Mouse (Mus musculus): ENCODE measurements at regions not wholly inside any gene's neighbourhood (a gene's known extent, or its start where the extent isn't known, plus 50 kb on each side); places are given as distances from the start of the nearest gene placed in this dataset.

DNA sequence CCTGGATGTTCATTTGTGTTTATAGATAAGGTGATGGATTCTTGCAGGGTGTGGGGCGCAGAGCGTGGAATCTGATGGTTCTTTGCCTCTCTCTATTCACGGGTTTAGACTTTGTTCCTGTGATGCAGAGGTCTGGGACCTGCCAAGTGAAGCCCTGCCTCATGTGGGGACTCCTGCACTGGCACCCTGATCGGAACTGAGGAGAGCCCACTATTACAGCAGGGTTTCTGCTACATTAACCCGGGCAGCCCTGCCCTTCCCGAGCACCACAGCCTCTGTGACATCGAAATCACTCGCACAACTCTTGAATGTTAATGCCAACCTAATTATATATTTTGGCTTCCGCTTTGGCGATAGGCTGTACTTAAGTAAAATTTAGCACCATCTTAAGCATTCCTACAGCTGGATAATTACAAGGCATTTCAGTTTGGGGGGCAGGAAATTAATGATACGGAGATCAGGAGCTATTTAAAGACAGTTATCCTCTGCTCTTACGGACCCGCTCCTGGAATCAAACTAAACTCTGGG lies 294.7 kb downstream of the Irs2 start:
- no peaks in the 10 kb centered on the region for H3K36me3 ChIP-seq
- WGBS: 69% methylated on average over 13 of the region's 13 CpGs
- peaks cover 23% of the 10 kb centered on the region for H3K4me1 ChIP-seq (replicated peaks)
- ATAC-seq (ENCODE audit: low FRiP score): no peak
- no peaks in the 10 kb centered on the region for H3K9me3 ChIP-seq
- no peak overlapping the region for H3K9ac ChIP-seq
- H3K27me3 ChIP-seq: no peaks in the 10 kb centered on the region
- no peak overlapping the region for H3K4me2 ChIP-seq
- H3K27ac ChIP-seq: no peak overlapping the region
- no peak overlapping the region for H3K4me3 ChIP-seq

DNA sequence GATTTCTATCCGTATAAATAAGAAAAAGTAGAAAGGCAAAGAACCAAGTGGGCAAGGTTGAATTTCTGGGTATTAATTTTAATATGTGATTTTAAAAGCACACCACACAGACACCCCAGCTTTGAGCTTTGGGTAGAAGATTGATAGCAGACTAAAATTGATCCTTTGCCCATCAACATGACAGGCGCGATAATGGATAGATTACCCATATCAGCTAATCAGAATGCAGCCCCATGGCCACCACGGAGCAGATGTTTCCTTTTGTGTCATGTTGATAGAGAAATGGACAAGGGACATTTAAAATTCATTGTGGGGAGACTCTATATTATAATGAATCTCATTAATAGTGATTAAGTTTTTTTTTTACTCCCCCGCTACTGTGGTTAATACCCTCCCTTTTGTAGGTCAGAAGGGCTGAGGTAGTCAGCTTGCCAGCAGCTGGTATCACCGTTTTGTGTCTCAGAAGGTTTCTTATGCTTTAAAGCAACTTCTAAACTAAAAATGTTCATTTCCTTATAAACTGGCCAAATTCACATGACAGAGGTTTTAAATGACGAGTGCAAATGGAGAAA lies 296.1 kb downstream of the Irs2 start:
- Histone ChIP-seq H3K9me3 (no peaks in the 10 kb centered on the region), H3K36me3 (no peaks in the 10 kb centered on the region), H3K4me3 (no peak overlapping the region), H3K27me3 (no peaks in the 10 kb centered on the region), H3K9ac (no peak overlapping the region), H3K27ac (no peak overlapping the region), H3K4me2 (no peak overlapping the region), H3K4me1 (replicated peaks) (peaks cover 19% of the 10 kb centered on the region)
- ATAC-seq (ENCODE audit: low FRiP score): no peak
- 40% methylated on average over 7 of the region's 7 CpGs for WGBS

DNA sequence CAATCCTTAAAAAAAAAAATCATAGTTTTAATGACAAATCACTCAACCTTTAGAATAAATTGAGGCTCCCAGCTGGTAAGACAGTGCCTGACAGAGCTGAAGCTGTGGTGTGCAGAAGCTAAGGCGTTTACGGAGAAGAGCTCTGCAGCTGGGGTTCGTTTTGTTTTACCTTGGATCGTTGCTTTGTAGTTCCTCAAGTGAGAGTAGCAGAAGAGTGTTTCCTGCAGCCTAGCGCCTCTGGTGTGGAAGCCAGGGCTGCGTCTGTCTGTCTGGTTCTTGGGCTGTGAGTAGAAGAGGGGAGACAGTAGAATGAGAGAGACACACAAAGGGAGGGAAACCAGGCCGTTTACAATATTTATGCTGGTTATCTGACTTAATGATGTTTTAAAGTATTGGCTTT lies 296.8 kb downstream of the Irs2 start:
- Histone ChIP-seq H3K27ac (no peak overlapping the region; the same call in 1 of the 2 replicates), H3K4me2 (no peak overlapping the region), H3K4me1 (replicated peaks) (peaks cover 15% of the 10 kb centered on the region), H3K9ac (no peak overlapping the region), H3K36me3 (no peaks in the 10 kb centered on the region), H3K9me3 (no peaks in the 10 kb centered on the region), H3K27me3 (no peaks in the 10 kb centered on the region), H3K4me3 (no peak overlapping the region)
- WGBS: 45% methylated on average over 7 of the region's 7 CpGs
- ATAC-seq (ENCODE audit: low FRiP score): no peak

DNA sequence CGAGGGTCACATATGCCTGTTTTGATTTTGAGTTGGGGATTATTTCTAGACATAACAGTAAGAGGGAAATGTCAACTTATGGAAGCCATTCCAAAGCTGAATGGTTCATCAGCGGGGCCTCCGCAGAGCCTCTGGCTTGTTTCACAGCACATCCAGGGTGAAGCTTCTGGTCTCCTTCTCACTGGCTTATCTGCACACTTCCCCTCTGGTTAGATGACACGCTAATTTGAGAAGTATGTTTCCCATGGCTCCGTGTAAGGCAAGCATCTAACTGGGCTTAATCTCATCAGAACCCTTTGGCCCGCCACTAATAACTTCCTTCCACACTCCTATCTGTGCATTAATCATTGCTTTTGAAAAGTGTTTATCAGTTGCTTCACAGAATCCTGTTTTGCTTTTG lies 299.7 kb downstream of the Irs2 start:
- Histone ChIP-seq H3K27me3 (no peaks in the 10 kb centered on the region), H3K4me2 (no peak overlapping the region), H3K27ac (no peak overlapping the region), H3K9ac (no peak overlapping the region), H3K9me3 (no peaks in the 10 kb centered on the region), H3K4me1 (replicated peaks) (peaks cover 15% of the 10 kb centered on the region), H3K36me3 (no peaks in the 10 kb centered on the region), H3K4me3 (no peak overlapping the region)
- 85% methylated on average over 6 of the region's 6 CpGs for WGBS
- ATAC-seq (ENCODE audit: low FRiP score): no peak

DNA sequence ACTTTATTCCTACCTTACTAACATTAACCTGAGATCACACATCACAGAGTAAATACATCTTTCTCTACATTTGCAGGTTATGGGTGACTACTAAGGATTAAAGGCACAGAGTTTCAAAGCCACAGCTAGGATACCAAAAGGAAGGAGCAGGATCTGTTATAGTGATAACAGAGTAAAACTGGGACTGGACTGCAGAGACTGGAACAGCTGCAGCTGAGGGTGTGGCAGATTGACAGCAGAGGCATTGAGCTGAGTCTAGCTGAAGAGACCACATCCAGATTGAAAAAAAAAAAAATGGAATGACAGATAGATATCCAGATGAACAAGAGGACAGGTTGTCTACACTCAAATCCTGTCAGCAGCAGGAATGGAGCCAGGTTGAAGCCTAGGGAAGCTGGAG lies 301.1 kb downstream of the Irs2 start:
- H3K9ac ChIP-seq: no peak overlapping the region
- no peak overlapping the region for H3K27ac ChIP-seq
- no peak overlapping the region for H3K4me3 ChIP-seq
- no peak for ATAC-seq (ENCODE audit: low FRiP score)
- H3K4me2 ChIP-seq: no peak overlapping the region
- no peaks in the 10 kb centered on the region for H3K9me3 ChIP-seq
- no peaks in the 10 kb centered on the region for H3K36me3 ChIP-seq
- peaks cover 17% of the 10 kb centered on the region for H3K4me1 ChIP-seq (replicated peaks)
- H3K27me3 ChIP-seq: no peaks in the 10 kb centered on the region

DNA sequence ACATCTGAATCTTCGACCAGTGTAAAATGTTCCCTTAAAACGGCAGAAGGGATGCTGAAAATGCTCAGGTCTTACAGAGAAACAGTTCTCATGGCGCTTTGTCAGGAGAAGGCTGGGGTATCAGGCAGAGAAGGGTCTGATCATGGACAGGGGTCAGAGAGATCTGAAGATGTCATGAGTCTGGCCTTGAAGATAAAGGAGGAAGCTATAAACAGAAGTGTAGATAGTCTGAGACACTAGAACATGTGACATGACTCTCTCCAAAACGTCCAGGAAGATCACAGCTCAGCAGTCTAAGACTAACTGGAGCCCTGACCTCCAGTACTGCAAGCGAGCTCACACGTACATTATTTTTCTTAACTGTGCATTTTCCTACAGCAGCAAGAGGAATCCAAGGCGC lies 302.3 kb downstream of the Irs2 start:
- Histone ChIP-seq H3K4me3 (no peak overlapping the region), H3K27ac (no peak overlapping the region), H3K4me1 (replicated peaks) (peaks cover 21% of the 10 kb centered on the region), H3K27me3 (no peaks in the 10 kb centered on the region), H3K9ac (no peak overlapping the region), H3K9me3 (no peaks in the 10 kb centered on the region), H3K4me2 (no peak overlapping the region), H3K36me3 (no peaks in the 10 kb centered on the region)
- WGBS: 76% methylated on average over 7 of the region's 7 CpGs
- ATAC-seq (ENCODE audit: low FRiP score): no peak

DNA sequence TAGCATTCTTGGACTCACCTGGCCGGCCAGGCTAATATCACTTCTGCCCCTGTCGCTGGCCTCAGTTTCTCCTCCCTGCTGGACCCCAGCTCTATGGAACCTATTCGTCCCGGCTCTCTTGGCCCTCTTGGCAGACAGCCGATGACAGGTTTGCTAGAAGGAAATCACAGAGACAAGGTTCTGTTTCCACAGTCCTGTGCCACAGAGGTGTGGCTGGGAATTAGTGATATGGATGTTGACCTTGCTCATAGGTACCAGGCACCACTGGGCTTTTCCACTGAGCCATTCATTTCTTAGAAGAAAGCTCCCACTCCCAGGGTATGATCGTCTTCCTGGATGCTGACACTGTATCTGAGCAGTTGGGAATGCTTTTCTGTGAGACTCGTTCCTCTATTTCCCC lies 305.5 kb downstream of the Irs2 start:
- Histone ChIP-seq H3K9ac (no peak overlapping the region), H3K4me1 (replicated peaks) (peaks cover 32% of the 10 kb centered on the region)
- 88% methylated on average over 7 of the region's 7 CpGs for WGBS

DNA sequence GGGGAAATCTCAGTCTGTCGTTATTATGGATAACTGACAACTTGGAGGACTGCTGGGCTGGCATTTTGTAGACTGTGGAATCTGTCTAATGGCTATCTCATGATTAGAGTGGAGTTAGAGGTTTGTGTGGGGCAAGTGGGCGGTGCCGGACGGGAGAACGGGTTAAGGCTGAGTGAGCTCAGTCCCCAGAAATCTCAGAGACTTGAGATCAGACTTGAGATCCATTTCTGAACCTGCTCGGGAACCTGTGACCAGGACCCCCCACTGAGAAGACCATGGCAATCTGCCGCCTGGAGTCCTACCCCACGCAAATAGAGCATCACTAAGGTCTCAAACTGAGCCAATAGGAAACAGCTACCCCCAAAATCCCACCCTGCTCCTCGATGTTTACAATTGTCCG lies 306.0 kb downstream of the Irs2 start:
- 46% methylated on average over 10 of the region's 10 CpGs for WGBS
- H3K9me3 ChIP-seq: no peaks in the 10 kb centered on the region
- peaks cover 32% of the 10 kb centered on the region for H3K4me1 ChIP-seq (replicated peaks)
- ATAC-seq (ENCODE audit: low FRiP score): no peak
- 0 out of 2 replicates have a peak overlapping the region, but pooled peaks have one; percentile 23 for H3K27ac ChIP-seq
- no peaks in the 10 kb centered on the region for H3K27me3 ChIP-seq
- H3K4me2 ChIP-seq: no peak overlapping the region
- H3K4me3 ChIP-seq: no peak overlapping the region
- H3K9ac ChIP-seq: no peak overlapping the region
- no peaks in the 10 kb centered on the region for H3K36me3 ChIP-seq

More for the DNA sequence above, 305.5 kb downstream of the Irs2 start:
- Histone ChIP-seq H3K4me3 (no peak overlapping the region), H3K27ac (no peak overlapping the region), H3K9me3 (no peaks in the 10 kb centered on the region), H3K4me2 (no peak overlapping the region), H3K27me3 (no peaks in the 10 kb centered on the region), H3K36me3 (no peaks in the 10 kb centered on the region)
- ATAC-seq (ENCODE audit: low FRiP score): no peak

DNA sequence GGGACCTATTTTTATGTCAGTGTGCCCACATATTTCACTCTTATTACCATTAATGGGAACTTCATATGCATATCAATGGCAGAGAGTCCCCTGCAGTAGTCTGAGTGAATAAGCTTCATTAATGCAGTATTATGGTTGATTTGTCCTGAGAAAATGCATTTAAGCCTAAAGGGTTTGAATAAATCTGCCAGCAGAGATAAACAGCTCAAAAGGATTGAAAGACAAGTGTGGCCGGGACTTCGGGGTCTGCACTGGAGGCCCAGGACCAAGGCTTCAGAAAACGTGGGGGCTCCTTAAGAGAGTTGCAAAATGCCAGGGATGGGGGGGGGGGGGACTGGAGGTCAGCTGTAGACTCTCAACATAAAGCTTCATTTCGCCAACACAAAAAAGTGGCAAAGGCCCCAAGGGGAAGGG lies 306.6 kb downstream of the Irs2 start:
- 0 out of 2 replicates have a peak, but pooled peaks have one; percentile 39 for ATAC-seq (ENCODE audit: low FRiP score)
- peak overlapping the region; percentile 23; the same call in 1 of the 2 replicates for H3K27ac ChIP-seq
- 19% methylated on average over 4 of the region's 4 CpGs for WGBS

DNA sequence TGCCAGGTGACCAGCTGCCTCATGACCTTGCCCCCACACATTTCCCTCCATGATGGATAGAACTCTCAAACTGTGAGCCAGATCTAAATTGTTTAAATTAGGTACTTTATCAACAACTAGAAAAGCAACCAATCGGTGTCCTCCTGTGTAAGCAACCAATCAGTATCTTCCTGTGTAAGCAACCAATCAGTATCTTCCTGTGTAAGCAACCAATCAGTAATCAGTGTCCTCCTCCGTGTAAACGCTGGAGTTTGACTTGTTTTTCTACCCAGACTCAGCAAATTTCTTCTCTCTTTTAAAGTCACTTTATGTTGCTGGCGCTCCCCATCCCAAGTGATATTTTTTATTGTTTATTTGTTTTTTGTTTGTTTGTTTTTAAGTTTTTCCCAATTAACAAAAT lies 307.0 kb downstream of the Irs2 start:
- H3K27me3 ChIP-seq: no peaks in the 10 kb centered on the region
- H3K4me1 ChIP-seq (replicated peaks): peaks cover 32% of the 10 kb centered on the region
- no peak for ATAC-seq (ENCODE audit: low FRiP score)
- no peak overlapping the region for H3K4me2 ChIP-seq
- H3K36me3 ChIP-seq: no peaks in the 10 kb centered on the region
- no peak overlapping the region for H3K27ac ChIP-seq
- H3K4me3 ChIP-seq: no peak overlapping the region
- no peaks in the 10 kb centered on the region for H3K9me3 ChIP-seq
- WGBS: 66% methylated on average over 4 of the region's 4 CpGs
- H3K9ac ChIP-seq: no peak overlapping the region

More for the DNA sequence above, 306.6 kb downstream of the Irs2 start:
- H3K27me3 ChIP-seq: no peaks in the 10 kb centered on the region
- H3K4me1 ChIP-seq (replicated peaks): peaks cover 32% of the 10 kb centered on the region
- no peak overlapping the region for H3K9ac ChIP-seq
- H3K4me2 ChIP-seq: no peak overlapping the region
- H3K36me3 ChIP-seq: no peaks in the 10 kb centered on the region
- H3K4me3 ChIP-seq: no peak overlapping the region
- H3K9me3 ChIP-seq: no peaks in the 10 kb centered on the region

DNA sequence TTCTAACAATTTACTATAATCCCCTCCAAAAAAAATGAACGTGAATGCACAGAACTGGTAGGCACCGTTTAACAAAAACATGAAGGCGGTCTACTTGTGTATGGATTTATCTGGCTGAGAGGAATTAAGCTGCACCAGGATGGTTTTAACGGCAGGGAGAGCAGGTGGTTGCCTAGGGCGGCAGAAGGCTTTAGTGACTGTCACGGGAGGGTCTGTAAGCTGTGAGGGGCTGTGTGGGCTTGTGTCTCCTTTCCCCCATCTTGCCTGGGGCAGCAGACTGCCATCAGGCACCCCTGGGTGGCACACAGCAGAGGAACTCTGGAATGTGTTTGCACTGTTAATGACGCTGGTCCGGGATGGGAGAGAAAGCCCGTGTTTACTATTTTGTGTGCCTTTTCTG lies 308.6 kb downstream of the Irs2 start:
- Histone ChIP-seq H3K9ac (no peak overlapping the region), H3K36me3 (no peaks in the 10 kb centered on the region), H3K4me2 (no peak overlapping the region), H3K4me3 (no peak overlapping the region), H3K9me3 (no peaks in the 10 kb centered on the region), H3K27me3 (no peaks in the 10 kb centered on the region), H3K4me1 (replicated peaks) (peaks cover 27% of the 10 kb centered on the region), H3K27ac (no peak overlapping the region)
- WGBS: 52% methylated on average over 9 of the region's 9 CpGs
- ATAC-seq (ENCODE audit: low FRiP score): no peak

DNA sequence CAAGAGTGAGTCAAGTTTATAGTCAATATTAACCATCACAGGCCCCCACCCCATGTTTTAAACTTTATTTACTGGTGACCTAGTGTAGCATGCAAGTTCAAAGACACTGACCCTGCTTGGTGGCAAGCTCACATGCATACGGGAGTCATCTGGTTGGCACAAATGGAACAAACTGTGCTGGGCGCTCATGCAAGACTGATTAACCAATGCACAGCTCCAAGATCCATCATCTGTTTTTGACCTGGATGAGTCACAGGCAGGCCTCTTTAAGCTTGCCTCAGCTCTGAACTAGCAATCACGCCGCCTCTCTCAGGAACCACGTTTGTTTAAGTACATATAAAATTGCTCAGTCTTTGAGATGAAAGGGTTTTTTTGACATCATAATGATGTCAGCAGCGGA lies 313.1 kb downstream of the Irs2 start:
- Histone ChIP-seq H3K9ac (no peak overlapping the region), H3K4me2 (no peak overlapping the region), H3K27ac (no peak overlapping the region), H3K36me3 (no peaks in the 10 kb centered on the region), H3K9me3 (no peaks in the 10 kb centered on the region), H3K27me3 (0 out of 2 replicates have a peak, but pooled peaks cover 3% of the 10 kb centered on the region), H3K4me3 (no peak overlapping the region), H3K4me1 (replicated peaks) (peaks cover 5% of the 10 kb centered on the region)
- no peak for ATAC-seq (ENCODE audit: low FRiP score)
- 84% methylated on average over 6 of the region's 6 CpGs for WGBS

DNA sequence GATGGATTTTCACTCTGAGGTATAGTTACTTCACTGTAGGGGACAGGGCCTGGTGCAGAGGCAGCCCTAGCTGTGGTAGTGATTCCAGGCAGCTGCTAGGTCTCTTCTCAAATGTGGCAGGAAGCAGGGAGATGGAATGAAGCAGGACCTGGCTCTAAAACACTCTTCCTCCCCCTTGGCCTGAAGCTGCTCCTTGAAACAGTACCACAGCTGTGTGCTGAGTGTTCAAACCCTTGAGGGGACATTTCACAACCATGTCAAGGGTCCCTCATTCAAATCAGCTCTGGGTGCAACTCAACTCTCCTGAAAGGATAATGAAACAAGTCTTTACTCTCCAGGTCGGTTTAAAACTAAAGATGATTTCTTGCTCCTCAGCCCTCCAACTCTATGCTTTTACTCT lies 317.6 kb downstream of the Irs2 start:
- H3K36me3 ChIP-seq: no peaks in the 10 kb centered on the region
- H3K9ac ChIP-seq: no peak overlapping the region
- no peaks in the 10 kb centered on the region for H3K9me3 ChIP-seq
- H3K27ac ChIP-seq: no peak overlapping the region
- no peak for ATAC-seq (ENCODE audit: low FRiP score)
- peaks cover 9% of the 10 kb centered on the region for H3K4me1 ChIP-seq (replicated peaks)
- WGBS: 89% methylated on average over 1 of the region's 1 CpGs
- no peak overlapping the region for H3K4me3 ChIP-seq
- no peak overlapping the region for H3K4me2 ChIP-seq
- 0 out of 2 replicates have a peak, but pooled peaks cover 3% of the 10 kb centered on the region for H3K27me3 ChIP-seq

All from hindbrain, embryonic 13.5 days (tissue).